Mouse (Mus musculus) heart, adult 2 months (tissue): ENCODE results near the gene Mrpl57.
"Not testable (repeated sequence)": the region's sequence is repeated elsewhere in the genome, so short reads cannot be mapped to it uniquely, and the experiment has no call there.

Experiments used
- CTCF ChIP-seq: fragments of 200-600 bp; IDR thresholded peaks from 2 replicates; pipeline ENCODE4 v1.8.1; 2022; ENCODE audit warnings: antibody characterized with exemption, mild to moderate bottlenecking, moderate library complexity
- POLR2A ChIP-seq: fragments of 200-500 bp; IDR thresholded peaks from 2 replicates; pipeline ENCODE4 v1.6.1; 2011; ENCODE audit warnings: mild to moderate bottlenecking, low read depth, low read length, control low read depth; ENCODE audit not compliant: insufficient read depth

GRCm38 (mm10) chr14:57856037-57856436 lies 30.0 kb downstream of the Mrpl57 start:
- TF ChIP-seq POLR2A: not testable (repeated sequence)
- peak; percentile 52 for TF ChIP-seq CTCF
